22 mouse cellular contexts compared by ENCODE assay signal in the genomic region with DNA sequence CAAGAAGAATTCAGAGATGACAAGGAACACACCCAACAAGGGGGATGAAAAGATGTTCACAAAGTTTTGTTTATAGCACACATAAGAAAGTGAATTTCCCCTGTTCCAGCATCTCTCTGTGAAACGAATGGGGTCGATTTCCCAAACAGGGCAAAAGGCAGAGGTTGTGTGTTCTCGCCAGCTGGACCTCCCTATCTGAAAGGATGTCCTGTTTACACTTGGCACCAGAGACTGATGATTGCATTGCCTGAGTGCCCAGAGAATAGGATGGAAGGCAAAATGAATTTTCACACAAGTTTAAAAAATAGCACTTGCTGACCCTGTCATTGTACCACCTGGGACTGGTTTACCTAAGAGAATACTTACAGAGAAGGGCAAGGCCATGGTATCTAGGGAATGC.
A peak's percentile ranks its signal among the peaks of the same experiment; 100 is the strongest.
DNase-seq lines count a peak whose midpoint lies in the region; ATAC-seq and TF ChIP-seq lines count a peak whose summit lies in the region.
"Had no signal": no experiment of that assay in that cellular context is flagged by ENCODE, and none has a peak within 500 bp of the region (broad histone marks: within the 10 kb centered on the region; RNA-seq: fewer than 3 reads in every experiment).

No protein-coding gene starts in this region.

- WGBS in liver, adult 2 months = 4% methylated on average over 3 of the region's 3 CpGs
- 55% methylated on average over 3 of the region's 3 CpGs for WGBS in liver, embryonic 11.5 days
- 22% methylated on average over 3 of the region's 3 CpGs for WGBS in lung, embryonic 16.5 days

- H3K9me3 ChIP-seq in liver, embryonic 11.5 days (ENCODE audit: control insufficient read depth, low read length) = no peaks in the 10 kb centered on the region
- H3K9me3 ChIP-seq in lung, embryonic 16.5 days (ENCODE audit: control insufficient read depth, low read length) = no peaks in the 10 kb centered on the region
- H3K9me3 ChIP-seq: embryonic facial prominence, embryonic 15.5 days; forebrain, embryonic 10.5 days; heart, embryonic 13.5 days had no signal

- H3K27me3 ChIP-seq in liver, adult 2 months (ENCODE audit: control insufficient read depth, insufficient read depth, low read length) = no peaks in the 10 kb centered on the region
- no peaks in the 10 kb centered on the region for H3K27me3 ChIP-seq in liver, embryonic 11.5 days (replicated peaks; ENCODE audit: control insufficient read depth, insufficient read depth, low read length)
- no peaks in the 10 kb centered on the region for H3K27me3 ChIP-seq in lung, embryonic 16.5 days (ENCODE audit: control insufficient read depth, insufficient read depth, low read depth, low read length)
- H3K27me3 ChIP-seq: embryonic facial prominence, embryonic 15.5 days; heart, embryonic 13.5 days; Patski had no signal

- no peak overlapping the region for H3K9ac ChIP-seq in liver, adult 2 months (ENCODE audit: low read depth, low read length)
- H3K9ac ChIP-seq in liver, embryonic 11.5 days (ENCODE audit: low read depth, low read length) = no peak overlapping the region
- no peak overlapping the region for H3K9ac ChIP-seq in lung, embryonic 16.5 days (ENCODE audit: low read length)
- H3K9ac ChIP-seq: embryonic facial prominence, embryonic 15.5 days; heart, embryonic 13.5 days had no signal

- no peak for ATAC-seq in liver, embryonic 11.5 days (replicated peaks; ENCODE audit: low FRiP score)
- ATAC-seq in lung, embryonic 16.5 days (ENCODE audit: low read depth) = peak; percentile 47; the same call in 1 of the 2 replicates
- ATAC-seq: activated CD4-positive, CD25-positive, alpha-beta regulatory T cell, adult 4 months; forebrain, embryonic 14.5 days; Patski had no signal

- peak; percentile 53 for DNase-seq in liver, adult 2 months (ENCODE audit: extremely low read depth, low read depth, low spot score)
- no peak for DNase-seq in liver, embryonic 11.5 days (ENCODE audit: low spot score)
- DNase-seq in adipocyte (ENCODE audit: low spot score) = peak; percentile 39
- DNase-seq in lung, postnatal 25 days (ENCODE audit: low spot score) = peak; percentile 79
- DNase-seq in adrenal gland, adult 2 months = no peak
- no peak for DNase-seq in heart, adult 18-20 months
- DNase-seq in cerebellum, adult 9-11 months = no peak
- DNase-seq: adrenal gland, adult 8-10 months; cerebellum, adult 2 months; cerebellum, postnatal 14 days; embryo, embryonic 11 days; gastrocnemius, adult 2 months; gastrocnemius, postnatal 25 days; heart, postnatal 36 days had no signal

- no peak for TF ChIP-seq POLR2A in liver, adult 2 months (IDR thresholded peaks at IDR 0.05; ENCODE audit: extremely low read depth, insufficient read depth, low read length)

- H3K4me1 ChIP-seq in liver, adult 2 months (ENCODE audit: control insufficient read depth, insufficient read depth, low read length) = no peaks in the 10 kb centered on the region; the same call in 1 of the 2 replicates
- no peaks in the 10 kb centered on the region for H3K4me1 ChIP-seq in liver, embryonic 11.5 days (replicated peaks; ENCODE audit: control insufficient read depth, insufficient read depth, low read length)
- no peaks in the 10 kb centered on the region for H3K4me1 ChIP-seq in lung, embryonic 16.5 days (replicated peaks; ENCODE audit: control insufficient read depth, insufficient read depth, low read length)
- H3K4me1 ChIP-seq: embryonic facial prominence, embryonic 15.5 days; forebrain, embryonic 10.5 days had no signal

- no peak overlapping the region for H3K27ac ChIP-seq in liver, adult 2 months (replicated peaks; ENCODE audit: insufficient read depth, low read depth, low read length)
- H3K27ac ChIP-seq in liver, embryonic 11.5 days (ENCODE audit: low read depth, low read length) = no peak overlapping the region
- 0 out of 2 replicates have a peak overlapping the region, but pooled peaks have one; percentile 55 for H3K27ac ChIP-seq in lung, embryonic 16.5 days (ENCODE audit: low read length)
- H3K27ac ChIP-seq: embryonic facial prominence, embryonic 15.5 days; forebrain, embryonic 10.5 days; gastrocnemius, adult 2 months; heart, embryonic 13.5 days had no signal

- TF ChIP-seq CTCF in liver, adult 2 months (IDR thresholded peaks at IDR 0.05; ENCODE audit: low read depth, low read length) = no peak

- no peak overlapping the region for H3K4me2 ChIP-seq in liver, embryonic 11.5 days
- H3K4me2 ChIP-seq in lung, embryonic 16.5 days (ENCODE audit: low read depth, low read length) = no peak overlapping the region
- H3K4me2 ChIP-seq: embryonic facial prominence, embryonic 15.5 days; heart, embryonic 13.5 days had no signal

- no peaks in the 10 kb centered on the region for H3K79me2 ChIP-seq in liver, adult 2 months (ENCODE audit: control insufficient read depth, insufficient read depth, low read length)

- H3K4me3 ChIP-seq in liver, adult 2 months (ENCODE audit: insufficient read depth, low read depth, low read length) = no peak overlapping the region
- H3K4me3 ChIP-seq in liver, embryonic 11.5 days (ENCODE audit: low read depth, low read length) = no peak overlapping the region
- no peak overlapping the region for H3K4me3 ChIP-seq in lung, embryonic 16.5 days (ENCODE audit: low read length)
- H3K4me3 ChIP-seq: embryonic facial prominence, embryonic 15.5 days; erythroblast, embryonic 14.5 days; forebrain, embryonic 10.5 days; gastrocnemius, adult 2 months; heart, embryonic 13.5 days had no signal

- no peaks in the 10 kb centered on the region for H3K36me3 ChIP-seq in liver, adult 2 months (ENCODE audit: control insufficient read depth, insufficient read depth, low read length)
- H3K36me3 ChIP-seq in liver, embryonic 11.5 days (ENCODE audit: control insufficient read depth, insufficient read depth, low read length) = no peaks in the 10 kb centered on the region
- no peaks in the 10 kb centered on the region for H3K36me3 ChIP-seq in lung, embryonic 16.5 days (ENCODE audit: control insufficient read depth, insufficient read depth, low read length)
- H3K36me3 ChIP-seq: embryonic facial prominence, embryonic 15.5 days; forebrain, embryonic 10.5 days; heart, embryonic 13.5 days had no signal

Comparison
In these comparisons a context has a peak if more than half of its experiments do, and no peak if none do; other contexts are left out.
1. DNase-seq: peak in liver, adult 2 months (single experiment), adipocyte (single experiment) and lung, postnatal 25 days (single experiment); none in liver, embryonic 11.5 days (single experiment), adrenal gland, adult 2 months (single experiment), heart, adult 18-20 months (0 of 2) and cerebellum, adult 9-11 months (single experiment).